Mouse (Mus musculus) ES-CJ7 (cell line): ENCODE measurements around the gene Arhgef28.
A peak's percentile ranks its signal among the peaks of the same experiment; 100 is the strongest.
"Not testable (repeated sequence)": the region's sequence is repeated elsewhere in the genome, so short reads cannot be mapped to it uniquely, and the experiment has no call there.

Source experiments
- DNase-seq: peaks from one replicate; pipeline ENCODE4 v3.0.0; 2011; ENCODE audit warnings: low read depth, low spot score

The Arhgef28 gene

GRCm38 (mm10) chr13:98124113-98124745, 82.0 kb downstream of the Arhgef28 start:
- DNase-seq, result no peak

- no peak for DNase-seq
These were observed 83.5 kb downstream of the Arhgef28 start for GRCm38 (mm10) chr13:98122766-98123165.

- DNase-seq, result no peak
These were observed 84.2 kb downstream of the Arhgef28 start for GRCm38 (mm10) chr13:98121993-98122392.

GRCm38 (mm10) chr13:98121124-98121470, 85.1 kb downstream of the Arhgef28 start:
- DNase-seq, result no peak

- DNase-seq, result peak; percentile 41
These were observed 85.7 kb downstream of the Arhgef28 start for GRCm38 (mm10) chr13:98120356-98121123.

GRCm38 (mm10) chr13:98118291-98118690, 87.9 kb downstream of the Arhgef28 start:
- no peak for DNase-seq

- DNase-seq, result no peak
These were observed 88.5 kb downstream of the Arhgef28 start for GRCm38 (mm10) chr13:98117566-98118254.

GRCm38 (mm10) chr13:98115650-98116049, 90.6 kb downstream of the Arhgef28 start:
- DNase-seq, result no peak

GRCm38 (mm10) chr13:98115051-98115450, 91.2 kb downstream of the Arhgef28 start:
- DNase-seq, result no peak

GRCm38 (mm10) chr13:98112812-98113503, 93.3 kb downstream of the Arhgef28 start:
- no peak for DNase-seq

- DNase-seq, result no peak
These were observed 94.7 kb downstream of the Arhgef28 start for GRCm38 (mm10) chr13:98111531-98111930.

GRCm38 (mm10) chr13:98111021-98111420, 95.2 kb downstream of the Arhgef28 start:
- no peak for DNase-seq

GRCm38 (mm10) chr13:98108481-98108880, 97.8 kb downstream of the Arhgef28 start:
- not testable (repeated sequence) for DNase-seq

GRCm38 (mm10) chr13:98107621-98108020, 98.6 kb downstream of the Arhgef28 start:
- no peak for DNase-seq

- DNase-seq, result no peak
These were observed 110.3 kb downstream of the Arhgef28 start for GRCm38 (mm10) chr13:98095966-98096365.

GRCm38 (mm10) chr13:98094332-98094731, 111.9 kb downstream of the Arhgef28 start:
- no peak for DNase-seq

- no peak for DNase-seq
These were observed 112.8 kb downstream of the Arhgef28 start for GRCm38 (mm10) chr13:98093483-98093882.

GRCm38 (mm10) chr13:98092354-98093002, 113.8 kb downstream of the Arhgef28 start:
- no peak for DNase-seq

- no peak for DNase-seq
These were observed 126.6 kb downstream of the Arhgef28 start for GRCm38 (mm10) chr13:98079640-98080039.

GRCm38 (mm10) chr13:98078251-98078650, 128.0 kb downstream of the Arhgef28 start:
- no peak for DNase-seq

GRCm38 (mm10) chr13:98077216-98077615, 129.0 kb downstream of the Arhgef28 start:
- DNase-seq, result no peak
